Mouse (Mus musculus): ENCODE data around the gene 1110051M20Rik. TPM values are rescaled to one million over a fixed set of nuclear protein-coding genes. Genes with fewer than 3 reads are reported as not detected.
A peak's percentile ranks its signal among the peaks of the same experiment; 100 is the strongest.

Gene 1110051M20Rik
- polyA plus RNA-seq, 2 experiments from 2014 or later = 40.3 to 55.7 TPM

GRCm38 (mm10) chr2:91257126-91257980, 187.2 kb downstream of the 1110051M20Rik start:
- ATAC-seq = peak; percentile 10

GRCm38 (mm10) chr2:91256256-91257125, 188.0 kb downstream of the 1110051M20Rik start:
- ATAC-seq = peak; percentile 71

GRCm38 (mm10) chr2:91255661-91256150, 188.8 kb downstream of the 1110051M20Rik start, which contains the start of gene Pacsin3:
Gene Pacsin3 (plus strand): TSS chr2:91255954.
- peak; percentile 36 for ATAC-seq

GRCm38 (mm10) chr2:91254725-91255380, 189.7 kb downstream of the 1110051M20Rik start:
- ATAC-seq = no peak

- no peak for ATAC-seq
These were observed 192.0 kb downstream of the 1110051M20Rik start for GRCm38 (mm10) chr2:91252512-91252911.

GRCm38 (mm10) chr2:91252001-91252400, 192.5 kb downstream of the 1110051M20Rik start:
- ATAC-seq = no peak

GRCm38 (mm10) chr2:91248366-91248765, 196.1 kb downstream of the 1110051M20Rik start:
- no peak for ATAC-seq

GRCm38 (mm10) chr2:91244557-91245228, 199.8 kb downstream of the 1110051M20Rik start:
- ATAC-seq = no peak

GRCm38 (mm10) chr2:91243416-91243815, 201.1 kb downstream of the 1110051M20Rik start:
- no peak for ATAC-seq

- peak; percentile 58 for ATAC-seq
These were observed 202.0 kb downstream of the 1110051M20Rik start for GRCm38 (mm10) chr2:91242547-91242946.

- ATAC-seq = peak; percentile 21
These were observed 206.9 kb downstream of the 1110051M20Rik start for GRCm38 (mm10) chr2:91237511-91238080.

GRCm38 (mm10) chr2:91236601-91237510, 207.6 kb downstream of the 1110051M20Rik start, which contains the start of gene Ddb2:
Gene Ddb2 (minus strand): TSS chr2:91236982.
- ATAC-seq = peak; percentile 91

GRCm38 (mm10) chr2:91229735-91230134, 214.8 kb downstream of the 1110051M20Rik start:
- no peak for ATAC-seq

Other genes with a start within 250 kb of the 1110051M20Rik start
- 1 to 10 TPM; 1.4 to 1.8 TPM for gene Nr1h3, start 241.9 kb downstream of the 1110051M20Rik start, polyA plus RNA-seq (2017; shearing (Covaris generic))
- 10 to 100 TPM; 17.9 to 25.7 TPM for gene Acp2, start 241.8 kb downstream of the 1110051M20Rik start, polyA plus RNA-seq (2017; shearing (Covaris generic))
- gene Ddb2, start 207.7 kb downstream of the 1110051M20Rik start, polyA plus RNA-seq (2017; shearing (Covaris generic)) = 10 to 100 TPM; 79.4 to 79.5 TPM
- 1 to 10 TPM in 1 of 2 experiments, under 1 TPM in 1; 0.69 to 1.4 TPM for gene Pacsin3, start 188.8 kb downstream of the 1110051M20Rik start, polyA plus RNA-seq (2017; shearing (Covaris generic))
- gene Arfgap2, start 179.7 kb downstream of the 1110051M20Rik start, polyA plus RNA-seq (2017; shearing (Covaris generic)) = 100 to 1,000 TPM in 1 of 2 experiments, 10 to 100 TPM in 1; 87.2 to 143 TPM
- gene Lrp4, start 12.8 kb upstream of the 1110051M20Rik start, polyA plus RNA-seq (2017; shearing (Covaris generic)) = under 1 TPM; 0.10 to 0.19 TPM
- 10 to 100 TPM; 44.5 to 62.8 TPM for gene Ckap5, start 82.1 kb upstream of the 1110051M20Rik start, polyA plus RNA-seq (2017; shearing (Covaris generic))
- under 1 TPM; 0.23 to 0.38 TPM for gene F2, start 191.7 kb upstream of the 1110051M20Rik start, polyA plus RNA-seq (2017; shearing (Covaris generic))
- 10 to 100 TPM; 10.8 to 22.1 TPM for gene Zfp408, start 205.1 kb upstream of the 1110051M20Rik start, polyA plus RNA-seq (2017; shearing (Covaris generic))
- gene Arhgap1, start 205.2 kb upstream of the 1110051M20Rik start, polyA plus RNA-seq (2017; shearing (Covaris generic)) = 100 to 1,000 TPM; 160 to 256 TPM

Data from CD4-positive, CD25-positive, alpha-beta regulatory T cell, adult 4 months (primary cell).